Mouse (Mus musculus) hindbrain, embryonic 16.5 days (tissue): ENCODE measurements at regions not wholly inside any gene's neighbourhood (a gene's known extent, or its start where the extent isn't known, plus 50 kb on each side); places are given as distances from the start of the nearest gene placed in this dataset.
A peak's percentile ranks its signal among the peaks of the same experiment; 100 is the strongest.

Experiments used
- ATAC-seq: fragments of 200-750 bp; cut with Nextera tagmentation; 2 replicates; pipeline ENCODE4 v1.8.0; 2017; ENCODE audit warnings: moderate TSS enrichment, moderate library complexity
- H3K27ac ChIP-seq: fragments of 300-500 bp; sonication (generic); 2 replicates; pipeline ENCODE4 v1.5.1; 2014; ENCODE audit warnings: low read depth, mild to moderate bottlenecking, control low read depth, low read length, moderate library complexity
- H3K27me3 ChIP-seq: fragments of 300-500 bp; sonication (generic); replicated peaks from 2 replicates; pipeline ENCODE4 v1.6.1; 2014; ENCODE audit warnings: low read length; ENCODE audit not compliant: control insufficient read depth, insufficient read depth
- H3K36me3 ChIP-seq: fragments of 300-500 bp; sonication (generic); 2 replicates; pipeline ENCODE4 v1.6.1; 2014; ENCODE audit warnings: mild to moderate bottlenecking, low read length, moderate library complexity, mixed read lengths; ENCODE audit not compliant: control insufficient read depth, insufficient read depth
- H3K4me1 ChIP-seq: fragments of 300-500 bp; sonication (generic); 2 replicates; pipeline ENCODE4 v1.6.1; 2014; ENCODE audit warnings: low read depth, low read length; ENCODE audit not compliant: control insufficient read depth, insufficient read depth
- H3K4me2 ChIP-seq: fragments of 300-500 bp; sonication (generic); 2 replicates; pipeline ENCODE4 v1.6.1; 2014; ENCODE audit warnings: mild to moderate bottlenecking, low read length, control low read depth, moderate library complexity
- H3K4me3 ChIP-seq: fragments of 300-500 bp; sonication (generic); 2 replicates; pipeline ENCODE4 v1.5.1; 2014; ENCODE audit warnings: mild to moderate bottlenecking, low read length, control low read depth, moderate library complexity
- H3K9ac ChIP-seq: fragments of 300-500 bp; sonication (generic); 2 replicates; pipeline ENCODE4 v1.6.1; 2014; ENCODE audit warnings: low read depth, mild to moderate bottlenecking, control low read depth, low read length, moderate library complexity
- H3K9me3 ChIP-seq: fragments of 300-500 bp; sonication (generic); 2 replicates; pipeline ENCODE4 v1.6.1; 2014; ENCODE audit warnings: mild to moderate bottlenecking, low read length, moderate library complexity; ENCODE audit not compliant: control insufficient read depth
- WGBS: fragments of 180-500 bp; shearing (Covaris S2); extraction: QIAGEN DNeasy Blood & Tissue Kit; methylation state at CpG from one replicate; pipeline ENCODE4 v1.1.7; 2014; 5-methylcytosine and 5-hydroxymethylcytosine counted together

DNA sequence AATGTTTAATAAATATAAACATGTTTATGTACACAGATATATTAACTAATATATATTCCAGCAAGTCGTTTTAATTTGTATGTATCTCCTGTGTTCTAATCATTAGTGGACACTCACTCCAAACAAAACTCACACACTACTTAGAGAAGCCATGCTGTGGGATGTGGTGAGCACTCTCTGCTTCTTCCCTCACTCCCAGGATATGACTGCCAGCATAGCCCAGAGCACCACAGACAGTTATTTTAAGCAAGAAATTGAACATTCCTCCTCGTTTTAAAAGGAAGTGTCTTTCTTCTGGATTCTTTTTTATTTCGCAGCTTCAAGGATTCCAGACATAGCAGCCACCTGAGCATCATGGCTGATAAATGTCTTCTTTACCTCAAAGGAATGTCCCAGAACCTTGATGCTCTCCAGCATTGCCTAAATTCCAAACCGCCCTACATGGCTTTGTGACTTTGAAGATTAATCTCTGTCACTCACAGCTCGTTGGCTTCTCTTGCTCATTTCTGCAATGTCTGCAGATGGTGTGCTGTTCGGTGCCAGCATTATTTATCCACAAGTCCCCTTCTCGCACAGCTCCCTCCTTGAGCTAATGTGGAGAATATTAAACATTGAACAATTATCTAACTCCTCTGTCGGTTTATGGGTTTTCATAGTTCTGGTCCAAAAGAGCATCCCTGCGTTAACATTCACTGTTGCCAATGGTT lies 992.3 kb upstream of the Gm7489 start:
- Histone ChIP-seq H3K36me3 (no peaks in the 10 kb centered on the region), H3K27ac (no peak overlapping the region), H3K4me2 (no peak overlapping the region), H3K4me3 (no peak overlapping the region), H3K9ac (no peak overlapping the region), H3K4me1 (no peaks in the 10 kb centered on the region), H3K9me3 (no peaks in the 10 kb centered on the region), H3K27me3 (no peaks in the 10 kb centered on the region)
- peak; percentile 50; the same call in 1 of the 2 replicates for ATAC-seq
- WGBS: 73% methylated on average over 9 of the region's 9 CpGs

DNA sequence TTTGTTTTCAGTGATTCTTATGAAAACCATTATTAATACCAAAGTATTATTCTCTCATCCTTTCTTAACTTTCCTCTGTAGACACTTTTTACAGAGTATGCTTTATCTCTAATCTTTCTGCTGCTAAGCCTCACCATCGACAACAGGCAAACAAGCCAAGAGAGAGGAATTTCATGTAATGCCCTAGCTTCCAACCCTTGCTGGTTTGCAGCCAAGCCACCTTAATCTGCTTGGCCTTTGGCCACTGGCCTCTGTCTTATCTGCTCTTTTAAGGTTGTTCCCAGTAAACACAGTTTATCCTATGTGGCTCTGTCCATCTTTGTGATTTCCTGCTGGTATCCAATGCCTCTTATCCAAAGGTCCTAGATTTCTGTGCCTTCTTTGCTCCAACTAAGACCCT lies 986.6 kb upstream of the Gm7489 start:
- H3K4me1 ChIP-seq: no peaks in the 10 kb centered on the region
- H3K4me3 ChIP-seq: no peak overlapping the region
- 80% methylated on average over 1 of the region's 1 CpGs for WGBS
- no peaks in the 10 kb centered on the region for H3K27me3 ChIP-seq
- ATAC-seq: no peak
- no peak overlapping the region for H3K27ac ChIP-seq
- H3K9ac ChIP-seq: no peak overlapping the region
- H3K36me3 ChIP-seq: no peaks in the 10 kb centered on the region
- H3K4me2 ChIP-seq: no peak overlapping the region
- no peaks in the 10 kb centered on the region for H3K9me3 ChIP-seq

DNA sequence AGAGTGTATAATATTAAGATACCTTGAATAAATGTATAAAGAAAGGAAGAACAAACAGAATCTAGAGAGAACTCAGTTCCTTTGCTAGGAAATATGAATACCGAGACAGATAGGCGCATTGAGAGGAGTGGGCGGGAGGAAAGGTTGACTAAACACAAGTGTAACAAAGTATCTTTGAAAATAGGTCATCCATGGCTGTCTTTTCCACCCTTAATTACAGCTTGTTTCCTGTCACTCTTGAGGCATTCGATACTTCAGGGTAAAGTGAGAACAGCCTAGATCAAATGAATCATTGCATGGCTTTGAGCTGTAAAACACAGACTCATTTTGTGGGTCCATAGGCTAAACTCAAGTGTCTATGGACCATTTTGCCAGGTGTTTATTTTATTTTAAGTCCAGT lies 985.3 kb upstream of the Gm7489 start:
- ATAC-seq: no peak
- Histone ChIP-seq H3K27me3 (no peaks in the 10 kb centered on the region), H3K4me2 (no peak overlapping the region), H3K27ac (no peak overlapping the region), H3K4me3 (no peak overlapping the region), H3K4me1 (no peaks in the 10 kb centered on the region), H3K36me3 (no peaks in the 10 kb centered on the region), H3K9me3 (no peaks in the 10 kb centered on the region), H3K9ac (no peak overlapping the region)
- WGBS: 89% methylated on average over 4 of the region's 4 CpGs

DNA sequence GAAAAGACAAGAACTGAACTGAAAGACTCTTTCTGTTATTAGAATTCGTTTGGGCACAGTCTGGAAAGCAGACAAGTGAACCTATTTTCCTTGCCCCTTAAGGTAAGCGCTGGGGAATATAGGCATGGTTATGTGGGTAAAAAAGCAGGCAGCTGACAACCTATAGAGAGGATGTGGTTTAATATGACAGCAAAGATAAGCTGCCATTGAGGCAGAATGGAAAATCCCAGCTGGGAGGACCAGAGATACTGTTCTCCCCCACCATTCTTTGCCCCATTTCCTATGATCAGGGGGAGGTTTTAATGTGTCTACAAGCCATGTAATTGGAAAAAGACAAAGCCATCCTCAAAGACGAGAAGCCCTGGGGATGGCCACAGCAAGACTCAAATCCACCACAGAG lies 984.9 kb upstream of the Gm7489 start:
- Histone ChIP-seq H3K36me3 (no peaks in the 10 kb centered on the region), H3K27me3 (no peaks in the 10 kb centered on the region), H3K4me1 (no peaks in the 10 kb centered on the region), H3K4me2 (no peak overlapping the region), H3K4me3 (no peak overlapping the region), H3K9me3 (no peaks in the 10 kb centered on the region), H3K27ac (no peak overlapping the region), H3K9ac (no peak overlapping the region)
- WGBS: 72% methylated on average over 3 of the region's 3 CpGs
- no peak for ATAC-seq

DNA sequence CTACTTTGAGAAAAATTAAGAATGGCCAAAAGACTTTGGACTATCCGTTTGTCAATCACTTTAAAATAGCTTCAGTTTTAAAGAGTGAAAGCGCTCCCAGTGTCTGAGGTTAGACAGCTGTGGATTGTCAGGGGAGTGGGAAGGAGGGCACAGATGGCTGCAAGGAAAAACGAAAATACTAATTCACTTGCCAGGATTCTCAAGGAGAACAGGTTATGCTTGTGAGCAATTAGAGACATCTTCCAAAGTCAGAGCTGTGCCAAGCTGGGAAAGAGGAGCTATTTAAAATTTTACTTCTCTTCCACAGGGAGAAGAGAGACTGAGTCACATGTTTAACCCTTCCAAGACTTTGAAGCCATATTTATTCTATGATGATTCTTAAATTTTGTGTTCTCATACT lies 979.5 kb upstream of the Gm7489 start:
- Histone ChIP-seq H3K4me2 (no peak overlapping the region), H3K4me3 (no peak overlapping the region), H3K27me3 (no peaks in the 10 kb centered on the region), H3K27ac (no peak overlapping the region), H3K4me1 (no peaks in the 10 kb centered on the region), H3K9ac (no peak overlapping the region), H3K36me3 (no peaks in the 10 kb centered on the region), H3K9me3 (no peaks in the 10 kb centered on the region)
- ATAC-seq: no peak
- 79% methylated on average over 3 of the region's 3 CpGs for WGBS

DNA sequence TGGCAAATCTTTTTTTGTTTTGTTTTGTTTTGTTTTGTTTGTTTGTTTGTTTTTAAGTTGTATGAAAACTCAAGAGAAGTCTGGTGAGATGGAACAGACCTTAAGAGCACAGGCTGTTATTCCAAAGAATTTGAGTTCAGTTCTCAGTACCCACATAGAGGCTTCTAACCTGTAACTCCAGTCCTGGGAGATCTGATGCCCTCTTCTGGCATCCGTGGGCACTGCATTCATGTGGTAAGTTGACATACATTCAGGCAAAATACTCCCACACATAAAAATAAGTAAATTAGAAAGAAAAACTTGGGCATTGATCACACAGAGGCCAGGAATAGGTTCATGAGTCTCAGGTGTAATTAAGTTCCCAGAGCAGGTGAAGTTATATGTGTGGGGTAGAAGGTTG lies 977.5 kb upstream of the Gm7489 start:
- no peaks in the 10 kb centered on the region for H3K9me3 ChIP-seq
- H3K27ac ChIP-seq: no peak overlapping the region
- H3K36me3 ChIP-seq: no peaks in the 10 kb centered on the region
- H3K27me3 ChIP-seq: no peaks in the 10 kb centered on the region
- no peak overlapping the region for H3K4me3 ChIP-seq
- no peaks in the 10 kb centered on the region for H3K4me1 ChIP-seq
- no peak for ATAC-seq
- no peak overlapping the region for H3K4me2 ChIP-seq
- WGBS: 47% methylated on average over 1 of the region's 1 CpGs
- no peak overlapping the region for H3K9ac ChIP-seq

DNA sequence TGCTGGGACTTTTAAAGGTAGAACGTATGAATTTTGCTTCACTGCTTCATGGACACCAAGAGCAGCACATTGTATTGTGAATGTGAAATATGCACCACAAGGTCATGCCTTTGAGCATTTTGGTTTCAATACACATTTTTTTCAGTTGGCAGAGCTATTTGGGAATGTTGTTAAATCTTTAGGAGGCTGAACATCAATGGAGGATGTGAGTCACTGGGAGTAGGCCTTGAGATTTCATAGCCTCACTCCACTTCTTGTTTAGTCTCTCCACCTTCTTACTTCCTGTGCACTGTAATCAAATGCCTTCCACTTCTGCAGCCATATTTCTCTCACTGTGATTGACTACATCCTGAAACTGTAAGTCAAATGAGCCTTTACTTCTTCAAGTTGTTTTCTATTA lies 962.4 kb upstream of the Gm7489 start:
- Histone ChIP-seq H3K4me1 (no peaks in the 10 kb centered on the region), H3K9me3 (peaks cover 2% of the 10 kb centered on the region), H3K36me3 (no peaks in the 10 kb centered on the region), H3K27ac (no peak overlapping the region), H3K4me2 (no peak overlapping the region), H3K27me3 (no peaks in the 10 kb centered on the region), H3K9ac (no peak overlapping the region), H3K4me3 (no peak overlapping the region)
- no peak for ATAC-seq
- 79% methylated on average over 1 of the region's 1 CpGs for WGBS

DNA sequence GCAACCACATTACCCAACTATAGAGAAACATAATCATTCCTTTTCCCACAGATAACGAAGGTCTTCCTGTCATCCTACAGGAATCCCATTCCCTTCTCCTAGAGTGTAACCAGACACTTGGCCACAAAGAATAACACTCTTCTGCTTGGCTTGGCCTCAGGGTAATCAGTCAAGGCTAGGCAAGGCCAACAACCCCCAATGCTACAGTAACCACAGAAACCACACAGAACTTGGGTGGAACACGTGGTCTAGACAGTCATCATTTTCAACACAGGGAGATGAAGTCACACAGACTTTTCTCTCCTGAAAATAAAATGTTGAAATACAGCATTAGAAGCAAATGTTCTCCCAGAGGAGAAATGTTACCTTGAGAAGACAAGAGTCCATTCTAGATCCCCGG lies 956.3 kb upstream of the Gm7489 start:
- Histone ChIP-seq H3K4me1 (no peaks in the 10 kb centered on the region), H3K4me2 (no peak overlapping the region), H3K36me3 (no peaks in the 10 kb centered on the region), H3K27ac (no peak overlapping the region), H3K4me3 (no peak overlapping the region), H3K9me3 (no peaks in the 10 kb centered on the region), H3K27me3 (no peaks in the 10 kb centered on the region), H3K9ac (no peak overlapping the region)
- 67% methylated on average over 3 of the region's 3 CpGs for WGBS
- ATAC-seq: no peak

DNA sequence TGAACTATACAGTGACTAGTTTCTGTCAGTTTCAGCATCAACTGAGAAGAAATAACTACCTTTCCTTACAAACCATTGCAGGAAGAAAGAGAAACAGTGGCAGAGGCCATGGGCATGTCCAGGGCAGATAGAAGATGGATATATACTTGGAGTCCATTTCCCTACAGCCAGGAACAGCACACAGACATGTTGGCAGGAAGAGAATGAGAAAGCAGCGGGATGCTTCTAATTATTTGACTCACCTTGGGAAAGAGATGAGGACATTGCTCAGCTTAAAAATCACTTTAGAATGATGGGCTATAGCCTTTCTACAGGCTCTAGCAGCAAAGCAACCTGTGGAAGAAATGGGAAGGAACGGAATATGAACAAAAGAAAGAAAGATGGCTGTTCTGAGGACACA lies 947.6 kb upstream of the Gm7489 start:
- WGBS: 74% methylated on average over 2 of the region's 2 CpGs
- Histone ChIP-seq H3K4me2 (no peak overlapping the region), H3K36me3 (no peaks in the 10 kb centered on the region), H3K4me1 (no peaks in the 10 kb centered on the region), H3K27ac (no peak overlapping the region), H3K9ac (no peak overlapping the region), H3K9me3 (no peaks in the 10 kb centered on the region), H3K27me3 (no peaks in the 10 kb centered on the region), H3K4me3 (no peak overlapping the region)
- no peak for ATAC-seq

DNA sequence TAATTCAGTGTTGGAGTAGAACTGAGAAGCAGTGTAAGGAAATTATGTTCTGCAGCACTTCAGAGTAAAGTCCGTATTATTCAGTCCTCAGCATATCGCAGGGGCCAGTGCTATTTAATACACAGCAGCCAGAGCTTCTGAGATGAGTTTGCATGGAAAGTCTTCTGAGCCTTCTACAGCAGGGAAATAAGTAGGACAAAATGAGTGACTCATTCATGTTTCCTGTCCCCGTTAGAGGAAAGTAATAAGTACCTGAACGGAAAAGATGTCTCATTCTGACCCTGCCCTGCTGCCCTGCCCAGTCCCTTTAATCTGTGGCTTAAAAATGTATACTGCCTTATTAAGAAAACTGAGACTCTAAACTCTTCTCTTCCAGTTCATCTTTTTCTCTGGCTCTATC lies 940.1 kb upstream of the Gm7489 start:
- H3K4me3 ChIP-seq: no peak overlapping the region
- no peak overlapping the region for H3K9ac ChIP-seq
- no peaks in the 10 kb centered on the region for H3K27me3 ChIP-seq
- H3K4me2 ChIP-seq: no peak overlapping the region
- no peak overlapping the region for H3K27ac ChIP-seq
- no peaks in the 10 kb centered on the region for H3K36me3 ChIP-seq
- H3K9me3 ChIP-seq: no peaks in the 10 kb centered on the region
- no peak for ATAC-seq
- H3K4me1 ChIP-seq: no peaks in the 10 kb centered on the region
- WGBS: 88% methylated on average over 4 of the region's 4 CpGs
